Mouse (Mus musculus) NIH3T3 (cell line): ENCODE data around the gene Tmcc2.

Experiments
- DNase-seq: peaks from one replicate; pipeline ENCODE4 v3.0.0-alpha.2; 2012; ENCODE audit warnings: low read depth

The Tmcc2 gene

GRCm38 (mm10) chr1:132315889-132316624 is 75.0 kb downstream of the Tmcc2 start, which contains the start of gene Nuak2:
Gene Nuak2, plus strand, starts transcription at chr1:132316126.
- DNase-seq: peak; percentile 90

GRCm38 (mm10) chr1:132312703-132313102 is 78.4 kb downstream of the Tmcc2 start:
- peak; percentile 89 for DNase-seq

- DNase-seq: no peak
Measured at GRCm38 (mm10) chr1:132312043-132312442, 79.0 kb downstream of the Tmcc2 start.

GRCm38 (mm10) chr1:132311174-132311859 is 79.8 kb downstream of the Tmcc2 start:
- DNase-seq: no peak

GRCm38 (mm10) chr1:132310754-132311153 is 80.3 kb downstream of the Tmcc2 start:
- no peak for DNase-seq

- no peak for DNase-seq
Measured at GRCm38 (mm10) chr1:132308674-132309073, 82.4 kb downstream of the Tmcc2 start.

- no peak for DNase-seq
Measured at GRCm38 (mm10) chr1:132307962-132308361, 83.1 kb downstream of the Tmcc2 start.

GRCm38 (mm10) chr1:132306808-132307207 is 84.3 kb downstream of the Tmcc2 start:
- peak; percentile 49 for DNase-seq
